Mouse (Mus musculus) leukemia stem cell, adult 10-12 weeks (primary cell): Measurements from ENCODE around the gene Ttc9b. TPM values are rescaled to one million over a fixed set of nuclear protein-coding genes. Genes with fewer than 3 reads are reported as not detected.

Experiments
- polyA plus RNA-seq: library from polyadenylated mRNA; stranded (reverse); fragments of >175 nt; gene quantifications from 2 replicates; pipeline ENCODE4 v1.2.3, GENCODE M21; 2012; ENCODE audit warnings: low replicate concordance

The Ttc9b gene
- not detected in 2 replicates for polyA plus RNA-seq

DNA sequence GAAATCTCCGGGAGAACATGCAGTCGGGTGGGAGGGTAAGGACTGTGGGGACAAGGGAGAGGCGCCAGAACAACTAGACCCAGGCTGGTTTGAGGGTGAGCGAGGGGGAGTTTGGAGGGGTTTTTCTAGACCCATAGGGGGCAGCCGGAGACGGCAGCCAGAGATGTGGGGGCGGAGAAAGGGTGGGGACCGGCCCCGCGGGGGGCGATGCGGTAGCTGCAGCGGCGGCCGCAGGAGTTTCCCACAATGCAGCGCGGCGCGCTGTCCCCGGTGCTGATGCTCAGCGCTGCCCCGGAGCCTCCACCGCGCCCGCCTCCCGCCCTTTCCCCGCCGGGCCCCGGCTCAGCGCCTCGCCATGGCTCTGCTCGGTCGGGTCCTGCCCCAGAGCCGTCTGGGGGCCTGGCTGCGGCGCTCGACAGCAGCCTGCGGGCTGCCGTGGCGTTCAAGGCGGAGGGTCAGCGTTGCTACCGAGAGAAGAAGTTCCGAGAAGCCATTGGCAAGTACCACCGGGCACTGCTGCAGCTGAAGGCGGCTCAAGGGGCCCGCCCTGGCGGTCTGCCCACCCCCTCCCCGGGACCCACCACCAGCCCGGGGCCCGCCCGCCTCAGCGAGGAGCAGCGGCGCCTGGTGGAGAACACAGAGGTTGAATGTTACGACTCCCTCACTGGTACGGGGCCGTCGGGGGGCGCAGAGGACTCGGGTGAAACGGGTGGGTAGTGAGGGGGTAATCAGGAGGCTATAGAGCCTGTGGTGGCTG lies at the start of gene Ttc9b:
TSS of gene Ttc9b (plus strand) at position 235 of the 757 bp plus-strand sequence.

DNA sequence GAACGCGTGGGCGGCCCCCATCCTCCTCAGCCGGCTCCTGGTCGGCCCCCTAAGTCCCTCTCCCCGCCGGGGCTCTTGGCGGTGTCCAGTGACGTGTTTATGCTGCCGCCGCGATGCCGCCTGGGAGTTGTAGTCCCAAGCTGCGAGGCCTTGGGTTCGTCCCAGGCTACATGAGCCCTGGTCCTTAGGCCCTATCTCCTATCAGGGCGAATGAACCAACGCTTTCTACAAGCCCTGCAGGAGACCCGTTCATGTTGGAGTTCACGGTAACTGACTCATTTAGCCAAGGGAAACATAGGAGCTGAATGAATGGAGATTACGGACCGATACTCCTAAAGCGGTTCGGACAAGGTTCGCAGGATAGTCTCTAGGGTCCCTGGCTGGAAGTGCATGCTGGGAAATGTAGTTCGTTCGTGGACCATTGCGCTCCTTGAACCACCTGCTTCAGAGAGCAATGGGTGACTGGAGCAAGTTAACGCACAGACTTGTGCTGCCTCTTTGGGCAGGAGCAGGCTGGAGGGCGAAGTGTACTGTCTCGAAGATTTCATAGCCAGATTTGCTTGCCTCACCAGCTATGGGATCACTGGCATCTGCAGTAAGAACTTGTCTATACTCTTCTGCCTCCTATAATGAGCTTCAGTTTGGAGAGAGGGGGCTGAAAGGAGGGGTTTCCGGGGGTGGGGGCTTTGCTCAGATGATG lies 21.0 kb downstream of the Ttc9b start, which contains the start of gene Map3k10:
TSS of gene Map3k10 (minus strand) at position 77 of the 700 bp plus-strand sequence.

DNA sequence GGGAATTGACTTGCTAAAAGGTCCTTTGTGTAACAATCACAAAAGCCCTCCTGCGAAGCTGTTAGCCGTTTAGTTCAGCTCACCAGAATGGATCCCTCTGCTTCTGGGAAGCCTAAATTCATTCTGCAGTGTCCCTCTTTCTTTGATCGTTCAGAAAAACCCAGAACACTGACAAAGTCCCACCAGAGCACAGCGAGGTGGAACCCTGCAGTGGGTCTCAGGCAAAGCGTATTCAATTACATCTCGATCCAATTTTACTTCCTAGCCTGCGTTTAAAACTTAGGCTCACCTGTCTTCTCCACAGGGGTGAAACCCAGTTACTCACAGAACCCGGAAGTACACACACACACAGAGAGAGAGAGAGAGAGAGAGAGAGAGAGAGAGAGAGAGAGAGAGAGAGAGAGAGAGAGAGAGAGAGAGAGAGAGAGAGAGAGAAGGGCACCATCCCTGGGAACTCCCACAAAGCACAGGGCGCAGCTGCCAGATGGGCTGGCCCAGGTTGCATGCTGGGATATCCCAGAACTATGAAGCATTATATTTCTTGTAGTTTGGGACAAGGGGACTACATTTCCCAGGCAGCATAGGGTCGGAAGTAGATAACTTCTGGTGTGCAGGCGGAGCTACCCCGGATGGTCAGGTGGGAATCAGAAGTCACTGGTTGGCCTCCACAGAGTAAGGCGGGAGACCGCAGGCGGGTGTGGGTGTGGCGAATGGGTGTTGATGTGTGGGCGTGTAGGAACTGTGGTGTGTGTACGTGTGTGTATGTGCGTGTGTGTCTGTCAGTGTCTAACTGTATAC lies 35.3 kb downstream of the Ttc9b start, which contains the start of gene Zfp607b:
TSS of gene Zfp607b (plus strand) at position 526 of the 798 bp plus-strand sequence.

Other genes starting within 250 kb of the Ttc9b start
- 0.24 and 0.45 TPM in 2 replicates for gene Sptbn4, start 206.2 kb upstream of the Ttc9b start, polyA plus RNA-seq
- gene Blvrb, start 205.9 kb upstream of the Ttc9b start, polyA plus RNA-seq = 834 and 943 TPM in 2 replicates
- 20.2 and 49.9 TPM in 2 replicates for gene Sertad3, start 180.1 kb upstream of the Ttc9b start, polyA plus RNA-seq
- gene Sertad1, start 167.0 kb upstream of the Ttc9b start, polyA plus RNA-seq = 85.4 and 91.2 TPM in 2 replicates
- gene Prx, start 154.6 kb upstream of the Ttc9b start, polyA plus RNA-seq = 2.9 and 3.2 TPM in 2 replicates
- 1.9 and 5.5 TPM in 2 replicates for gene Hipk4, start 130.6 kb upstream of the Ttc9b start, polyA plus RNA-seq
- 83.5 and 116 TPM in 2 replicates for gene Pld3, start 100.7 kb upstream of the Ttc9b start, polyA plus RNA-seq
- 44.0 and 93.8 TPM in 2 replicates for gene 2310022A10Rik, start 100.7 kb upstream of the Ttc9b start, polyA plus RNA-seq
- gene Akt2, start 62.4 kb upstream of the Ttc9b start, polyA plus RNA-seq = 47.9 and 84.4 TPM in 2 replicates
- gene Map3k10, start 20.7 kb downstream of the Ttc9b start, polyA plus RNA-seq = 29.5 and 45.0 TPM in 2 replicates
- gene Zfp607b, start 35.4 kb downstream of the Ttc9b start, polyA plus RNA-seq = not detected in 2 replicates
- gene Zfp60, start 77.5 kb downstream of the Ttc9b start, polyA plus RNA-seq = 0.36 TPM in 1 of 2 replicates, not detected in the other
- gene Zfp626, start 153.3 kb downstream of the Ttc9b start, polyA plus RNA-seq = 0.09 and 0.35 TPM in 2 replicates
- gene Zfp59, start 184.7 kb downstream of the Ttc9b start, polyA plus RNA-seq = 0.15 TPM in 1 of 2 replicates, not detected in the other
- gene Zfp607a, start 203.6 kb downstream of the Ttc9b start, polyA plus RNA-seq = 0.08 and 0.19 TPM in 2 replicates